Mouse (Mus musculus) adrenal gland, postnatal 10 days (tissue): ENCODE results near the gene Serpinh1. TPM values are rescaled to one million over a fixed set of nuclear protein-coding genes. Genes with fewer than 3 reads are reported as not detected.

Experiments
- DNase-seq: peaks from one replicate; pipeline ENCODE4 v3.0.0; 2021; ENCODE audit warnings: mixed read lengths
- total RNA-seq, 2 experiments: library from RNA; stranded (reverse); gene quantifications; 2 replicates each; pipeline ENCODE4 v1.2.3; 2021

Gene Serpinh1
- total RNA-seq, 2 experiments from 2014 or later: 331 to 363 TPM

- DNase-seq: no peak
Observed at GRCm38 (mm10) chr7:99328847-99329246, 24.2 kb downstream of the Serpinh1 start.

- DNase-seq: no peak
Observed at GRCm38 (mm10) chr7:99326128-99326527, 26.9 kb downstream of the Serpinh1 start.

- DNase-seq: no peak
Observed at GRCm38 (mm10) chr7:99324810-99325209, 28.2 kb downstream of the Serpinh1 start.

GRCm38 (mm10) chr7:99323321-99323700, 29.7 kb downstream of the Serpinh1 start:
- DNase-seq: no peak

GRCm38 (mm10) chr7:99322691-99323320, 30.2 kb downstream of the Serpinh1 start:
- no peak for DNase-seq

GRCm38 (mm10) chr7:99320524-99320923, 32.5 kb downstream of the Serpinh1 start:
- peak; percentile 63 for DNase-seq

GRCm38 (mm10) chr7:99317475-99317874, 35.6 kb downstream of the Serpinh1 start:
- no peak for DNase-seq

GRCm38 (mm10) chr7:99316207-99316606, 36.8 kb downstream of the Serpinh1 start:
- DNase-seq: no peak

GRCm38 (mm10) chr7:99314565-99314964, 38.5 kb downstream of the Serpinh1 start:
- no peak for DNase-seq

- DNase-seq: no peak
Observed at GRCm38 (mm10) chr7:99313253-99313652, 39.8 kb downstream of the Serpinh1 start.

- DNase-seq: no peak
Observed at GRCm38 (mm10) chr7:99312671-99313143, 40.3 kb downstream of the Serpinh1 start.

GRCm38 (mm10) chr7:99312058-99312457, 41.0 kb downstream of the Serpinh1 start:
- no peak for DNase-seq

GRCm38 (mm10) chr7:99311433-99311832, 41.6 kb downstream of the Serpinh1 start:
- DNase-seq: no peak

GRCm38 (mm10) chr7:99306640-99307039, 46.4 kb downstream of the Serpinh1 start:
- DNase-seq: no peak

- DNase-seq: peak; percentile 49
Observed at GRCm38 (mm10) chr7:99305688-99306087, 47.4 kb downstream of the Serpinh1 start.

GRCm38 (mm10) chr7:99304949-99305372, 48.1 kb downstream of the Serpinh1 start:
- DNase-seq: peak; percentile 92

- no peak for DNase-seq
Observed at GRCm38 (mm10) chr7:99304029-99304428, 49.0 kb downstream of the Serpinh1 start.

- no peak for DNase-seq
Observed at GRCm38 (mm10) chr7:99300650-99301175, 52.3 kb downstream of the Serpinh1 start.

Other genes with a start within 250 kb of the Serpinh1 start
- gene Uvrag, start 212.1 kb downstream of the Serpinh1 start, total RNA-seq: 10 to 100 TPM; 31.8 to 38.0 TPM
- gene Dgat2, start 170.5 kb downstream of the Serpinh1 start, total RNA-seq: 100 to 1,000 TPM; 492 to 561 TPM
- gene Mogat2, start 114.6 kb downstream of the Serpinh1 start, total RNA-seq: under 1 TPM in 1 of 2 experiments, not detected in 1; 0.39 TPM
- gene Map6, start 85.8 kb downstream of the Serpinh1 start, total RNA-seq: 10 to 100 TPM; 10.4 to 15.6 TPM
- 10 to 100 TPM; 11.5 to 16.6 TPM for gene Gdpd5, start 28.2 kb upstream of the Serpinh1 start, total RNA-seq
- 1 to 10 TPM in 1 of 2 experiments, under 1 TPM in 1; 0.99 to 1.2 TPM for gene Klhl35, start 112.8 kb upstream of the Serpinh1 start, total RNA-seq
- gene Rps3, start 130.5 kb upstream of the Serpinh1 start, total RNA-seq: 100 to 1,000 TPM; 554 to 575 TPM
- gene Arrb1, start 182.2 kb upstream of the Serpinh1 start, total RNA-seq: 10 to 100 TPM; 46.2 to 56.8 TPM